Mouse (Mus musculus) erythroblast, embryonic 14.5 days (primary cell): ENCODE data around the gene Arhgap4.

ENCODE experiments used
- GATA1 ChIP-seq: IDR thresholded peaks from 2 replicates; pipeline ENCODE4 v1.6.1; 2012; ENCODE audit warnings: low read length, inconsistent platforms, mixed read lengths
- TAL1 ChIP-seq: IDR thresholded peaks from 3 replicates; pipeline ENCODE4 v1.6.1; 2012; ENCODE audit warnings: low read length, inconsistent platforms, mixed read lengths

DNA sequence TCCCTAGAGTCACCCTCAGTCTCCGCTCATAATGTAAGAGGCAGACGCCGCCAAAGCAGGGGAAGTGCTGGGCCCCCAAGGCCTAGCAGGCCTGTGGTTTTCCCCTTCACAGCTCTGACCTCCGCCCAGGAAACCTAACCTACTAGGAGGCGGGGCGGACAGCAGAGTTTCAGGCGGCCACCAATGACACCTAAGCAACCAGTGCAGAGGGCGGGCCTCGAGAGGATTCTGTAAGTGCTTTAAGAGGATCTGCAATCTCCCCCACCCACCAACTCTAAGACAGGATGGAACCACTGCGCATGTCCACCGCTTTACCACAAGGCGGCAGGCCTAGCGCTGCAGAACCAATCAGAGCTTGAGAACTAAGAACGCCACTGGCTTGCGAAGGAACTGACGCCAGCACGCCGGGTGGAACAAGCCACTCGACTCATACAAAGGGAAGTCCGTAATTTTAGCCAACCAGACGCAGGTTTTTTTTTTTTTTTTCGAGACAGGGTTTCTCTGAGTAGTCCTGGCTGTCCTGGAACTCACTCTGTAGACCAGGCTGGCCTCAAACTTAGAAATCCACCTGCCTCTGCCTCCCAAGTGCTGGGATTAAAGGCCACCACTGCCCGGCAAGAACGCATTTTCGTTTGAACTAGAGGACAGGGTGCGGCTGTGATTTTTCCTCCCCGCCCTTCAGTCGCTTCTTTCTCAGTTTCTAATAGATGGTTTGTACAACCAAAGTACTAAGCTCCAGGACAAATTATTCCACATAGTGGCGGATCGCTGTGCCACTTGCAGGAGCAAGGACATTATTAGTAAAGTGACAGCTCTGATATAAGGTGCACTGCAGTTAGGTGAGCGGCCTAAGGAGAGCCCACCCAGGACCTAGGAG lies 6.6 kb downstream of the Arhgap4 start:
- TF ChIP-seq GATA1 (no peak), TAL1 (no peak)
